Mouse (Mus musculus) bone marrow, adult 2 months (tissue): Measurements from ENCODE around the gene S100a5. TPM values are rescaled to one million over a fixed set of nuclear protein-coding genes. Genes with fewer than 3 reads are reported as not detected.

Experiments used
- H3K27ac ChIP-seq: fragments of 200-500 bp; 2 replicates; pipeline ENCODE4 v1.5.1; 2012; ENCODE audit warnings: low read depth, mild to moderate bottlenecking, control low read depth, inconsistent platforms, low read length; ENCODE audit not compliant: control insufficient read depth, poor library complexity, insufficient read depth
- H3K4me1 ChIP-seq: fragments of 200-500 bp; 2 replicates; pipeline ENCODE4 v1.6.1; 2011; ENCODE audit warnings: low read length; ENCODE audit not compliant: control insufficient read depth, insufficient read depth
- H3K4me3 ChIP-seq: fragments of 200-500 bp; replicated peaks from 2 replicates; pipeline ENCODE3; 2011; ENCODE audit warnings: mild to moderate bottlenecking, low read depth, low read length, control low read depth; ENCODE audit not compliant: control insufficient read depth
- CTCF ChIP-seq: fragments of 200-500 bp; IDR thresholded peaks from 2 replicates; pipeline ENCODE4 v1.5.1; 2011; ENCODE audit warnings: low read length, control low read depth; ENCODE audit not compliant: control insufficient read depth, insufficient read depth
- POLR2A ChIP-seq: fragments of 200-500 bp; IDR thresholded peaks from 2 replicates; pipeline ENCODE4 v1.6.1; 2011; ENCODE audit warnings: low read depth, mild to moderate bottlenecking, control low read depth, low read length, borderline replicate concordance; ENCODE audit not compliant: control insufficient read depth
- WGBS: fragments of 180-500 bp; shearing (Covaris S2); methylation state at CpG from one replicate; pipeline ENCODE4 v1.1.7; 2018; 5-methylcytosine and 5-hydroxymethylcytosine counted together
- polyA plus RNA-seq: library from polyadenylated mRNA; stranded (reverse); fragments of >200 nt; gene quantifications from 2 replicates; pipeline ENCODE4 v1.2.4, GENCODE M21; 2011; ENCODE audit warnings: low replicate concordance; ENCODE audit not compliant: missing spikeins, insufficient read depth, insufficient read length

S100a5 gene
- polyA plus RNA-seq, 1 experiment = not detected

DNA sequence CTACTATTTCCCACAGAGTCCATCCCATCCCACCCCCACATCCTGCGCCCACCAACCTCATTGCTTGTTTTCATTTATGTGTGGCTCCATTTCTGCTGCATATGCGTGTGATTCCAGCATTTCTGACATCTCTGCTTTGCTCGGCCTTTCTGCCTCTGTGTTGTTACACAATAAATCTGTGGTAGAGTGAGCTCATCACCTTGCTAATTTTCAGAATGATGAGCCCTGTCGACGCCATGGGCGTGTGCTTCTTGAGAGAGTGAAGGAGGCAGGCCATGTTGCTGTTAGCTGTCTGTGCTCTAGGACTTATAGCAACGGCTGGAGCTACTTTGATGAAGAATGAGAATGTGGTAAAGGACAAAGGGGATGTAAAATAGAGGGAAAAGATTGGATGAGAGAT is 32.7 kb downstream of the S100a5 start:
- H3K4me3 ChIP-seq = no peak overlapping the region
- WGBS = 72% methylated on average over 7 of the region's 7 CpGs
- peaks cover 2% of the 10 kb centered on the region; the same call in 1 of the 2 replicates for H3K4me1 ChIP-seq
- no peak for TF ChIP-seq CTCF
- no peak for TF ChIP-seq POLR2A
- H3K27ac ChIP-seq = no peak overlapping the region

- peak; percentile 84 for TF ChIP-seq CTCF
- TF ChIP-seq POLR2A = no peak
- WGBS = 42% methylated on average over 3 of the region's 3 CpGs
These were observed 35.9 kb downstream of the S100a5 start for GRCm38 (mm10) chr3:90644220-90644619.

DNA sequence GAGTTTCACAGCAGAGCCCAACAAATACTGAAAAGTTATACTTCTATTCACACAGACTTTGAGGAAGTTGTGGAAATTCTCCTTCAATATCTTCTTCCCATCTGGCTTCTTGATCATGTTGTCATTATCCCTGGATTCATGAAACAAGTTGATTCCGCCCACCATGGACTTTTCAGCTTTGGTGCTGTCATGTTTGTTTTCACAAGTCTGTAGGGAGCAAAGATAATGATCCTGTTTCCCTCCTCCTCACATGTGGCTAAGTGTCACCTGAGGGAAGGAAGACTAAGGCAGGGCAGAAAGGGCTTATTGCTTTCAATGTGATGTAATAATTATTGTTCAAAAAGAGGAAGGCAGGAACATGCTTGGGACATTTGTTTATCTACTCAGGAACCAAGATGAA is 39.0 kb downstream of the S100a5 start:
- no peak overlapping the region for H3K27ac ChIP-seq
- 68% methylated on average over 1 of the region's 1 CpGs for WGBS
- no peak overlapping the region for H3K4me3 ChIP-seq
- TF ChIP-seq CTCF (no peak), POLR2A (no peak)
- peaks cover 2% of the 10 kb centered on the region; the same call in 1 of the 2 replicates for H3K4me1 ChIP-seq

More at GRCm38 (mm10) chr3:90644220-90644619, 35.9 kb downstream of the S100a5 start:
- Histone ChIP-seq H3K27ac (no peak overlapping the region), H3K4me3 (no peak overlapping the region), H3K4me1 (peaks cover 2% of the 10 kb centered on the region; the same call in 1 of the 2 replicates)

DNA sequence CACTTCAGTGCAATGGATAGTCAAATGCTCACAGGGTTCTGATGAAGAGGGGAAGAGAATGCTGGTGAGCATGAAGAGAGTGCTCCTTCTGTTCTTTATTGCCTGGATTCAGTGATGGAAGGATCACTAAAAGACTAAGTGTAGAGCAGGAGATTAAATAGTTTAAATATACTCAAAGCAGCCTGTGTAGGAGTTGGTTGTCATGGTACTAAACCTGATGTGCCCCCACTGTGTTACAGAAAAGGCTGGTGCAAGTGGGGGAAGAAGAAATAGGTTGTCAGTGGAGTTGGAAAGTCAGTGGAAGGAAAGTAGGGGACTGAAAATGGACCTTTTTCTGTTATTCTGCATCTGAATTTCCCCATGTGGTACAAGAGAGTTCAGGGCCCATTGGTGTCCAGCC is 40.7 kb downstream of the S100a5 start:
- H3K4me1 ChIP-seq = peaks cover 2% of the 10 kb centered on the region; the same call in 1 of the 2 replicates
- no peak overlapping the region for H3K4me3 ChIP-seq
- TF ChIP-seq POLR2A = no peak
- no peak for TF ChIP-seq CTCF
- H3K27ac ChIP-seq = no peak overlapping the region

GRCm38 (mm10) chr3:90649832-90650231 is 41.5 kb downstream of the S100a5 start:
- TF ChIP-seq CTCF = no peak
- TF ChIP-seq POLR2A = no peak
- no peak overlapping the region for H3K4me3 ChIP-seq
- WGBS = 91% methylated on average over 2 of the region's 2 CpGs
- no peaks in the 10 kb centered on the region for H3K4me1 ChIP-seq
- H3K27ac ChIP-seq = no peak overlapping the region

GRCm38 (mm10) chr3:90652878-90653508 is 44.7 kb downstream of the S100a5 start:
- Histone ChIP-seq H3K27ac (no peak overlapping the region), H3K4me3 (no peak overlapping the region), H3K4me1 (no peaks in the 10 kb centered on the region; the same call in 1 of the 2 replicates)
- WGBS = 36% methylated on average over 5 of the region's 5 CpGs
- TF ChIP-seq POLR2A (no peak), CTCF (peak; percentile 71)

DNA sequence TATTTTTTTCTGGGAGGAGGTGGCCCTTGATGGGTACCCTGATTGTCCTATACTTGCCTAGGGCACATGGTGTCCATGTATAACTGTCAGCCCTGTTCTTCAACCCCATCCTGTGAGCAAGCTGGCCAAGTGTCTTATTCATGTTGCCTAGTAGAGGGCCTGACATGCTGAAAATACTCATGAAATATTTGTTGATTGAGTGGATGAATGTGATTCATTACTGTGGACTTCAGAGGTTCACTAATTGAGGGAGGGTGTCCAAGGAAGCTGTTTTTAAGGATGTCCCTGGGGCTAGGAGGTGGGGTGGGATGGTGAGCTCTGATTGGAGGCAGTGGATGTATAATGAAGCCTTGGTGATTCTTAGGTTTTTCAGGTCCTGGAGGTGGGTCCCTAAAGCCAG is 45.4 kb downstream of the S100a5 start, which contains the start of gene S100a7a:
S100a7a (plus strand) TSS at position 301 of the 400 bp plus-strand sequence.
- TF ChIP-seq POLR2A (no peak), CTCF (no peak)

GRCm38 (mm10) chr3:90657405-90657804 is 49.1 kb downstream of the S100a5 start:
- 38% methylated on average over 4 of the region's 4 CpGs for WGBS
- TF ChIP-seq POLR2A = no peak
- peak; percentile 40; the same call in 1 of the 2 replicates for TF ChIP-seq CTCF
- Histone ChIP-seq H3K4me3 (peak overlapping the region; percentile 39), H3K4me1 (peaks cover 2% of the 10 kb centered on the region; the same call in 1 of the 2 replicates), H3K27ac (peak overlapping the region; percentile 68)

More for the DNA sequence above, 45.4 kb downstream of the S100a5 start, which contains the start of gene S100a7a:
- Histone ChIP-seq H3K4me3 (no peak within 1 kb of the TSS), H3K27ac (no peak within 1 kb of the TSS), H3K4me1 (no peaks in the 10 kb centered on the region; the same call in 1 of the 2 replicates)
